Mouse (Mus musculus): ENCODE measurements around the gene Krt9. TPM values are rescaled to one million over a fixed set of nuclear protein-coding genes. Genes with fewer than 3 reads are reported as not detected.
"Not testable (repeated sequence)": the region's sequence is repeated elsewhere in the genome, so short reads cannot be mapped to it uniquely, and the experiment has no call there.

Krt9 gene
- polyA plus RNA-seq (2016; fragmentation: Nextera tagmentation; extraction: Ambion mirVana): not detected in 2 replicates

- WGBS: 37% methylated on average over 9 of the region's 9 CpGs
Observed at GRCm38 (mm10) chr11:100192992-100193391, at the start of gene Krt9. Krt9 (minus strand) TSS chr11:100193246.

DNA sequence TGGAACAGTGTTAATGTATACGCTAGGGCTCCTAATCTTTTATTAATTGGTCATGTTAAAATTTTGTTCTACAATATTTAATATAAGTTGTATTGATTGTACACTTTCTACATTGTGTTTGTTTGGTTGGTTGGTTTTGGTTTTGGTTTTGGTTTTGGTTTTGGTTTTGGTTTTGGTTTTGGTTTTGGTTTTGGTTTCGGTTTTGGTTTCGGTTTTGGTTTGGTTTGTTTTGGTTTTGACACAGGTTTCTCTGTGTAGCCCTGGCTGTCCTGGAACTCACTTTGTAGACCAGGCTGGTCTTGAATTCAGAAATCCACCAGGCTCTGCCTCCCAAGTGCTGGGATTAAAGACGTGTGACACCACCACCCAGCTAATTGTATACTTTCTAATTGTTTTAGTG is 47.2 kb upstream of the Krt9 start:
- H3K36me3 ChIP-seq; H3K4me3 ChIP-seq; H3K27ac ChIP-seq; H3K4me1 ChIP-seq; DNase-seq (ENCODE audit: low spot score); H3K9me3 ChIP-seq (replicated peaks); H3K27me3 ChIP-seq (ENCODE audit: low read depth, poor library complexity, severe bottlenecking): not testable (repeated sequence)
- 92% methylated on average over 4 of the region's 4 CpGs for WGBS

More at GRCm38 (mm10) chr11:100192992-100193391, at the start of gene Krt9:
- Histone ChIP-seq H3K27ac (no peak within 1 kb of the TSS), H3K4me1 (peaks cover 6% of the 10 kb centered on the region; the same call in 1 of the 2 replicates), H3K36me3 (no peaks in the 10 kb centered on the region), H3K27me3 (ENCODE audit: low read depth, poor library complexity, severe bottlenecking) (no peaks in the 10 kb centered on the region), H3K4me3 (no peak within 1 kb of the TSS), H3K9me3 (replicated peaks) (no peaks in the 10 kb centered on the region)
- DNase-seq (ENCODE audit: low spot score): no peak

GRCm38 (mm10) chr11:100221741-100222140 is 28.7 kb upstream of the Krt9 start:
- no peaks in the 10 kb centered on the region for H3K4me1 ChIP-seq
- no peaks in the 10 kb centered on the region for H3K36me3 ChIP-seq
- H3K9me3 ChIP-seq (replicated peaks): no peaks in the 10 kb centered on the region; the same call in 1 of the 2 replicates
- no peak for DNase-seq (ENCODE audit: low spot score)
- no peaks in the 10 kb centered on the region for H3K27me3 ChIP-seq (ENCODE audit: low read depth, poor library complexity, severe bottlenecking)
- WGBS: 88% methylated on average over 8 of the region's 8 CpGs
- H3K4me3 ChIP-seq: no peak overlapping the region
- no peak overlapping the region for H3K27ac ChIP-seq

GRCm38 (mm10) chr11:100219304-100219703 is 26.3 kb upstream of the Krt9 start:
- 89% methylated on average over 4 of the region's 4 CpGs for WGBS

GRCm38 (mm10) chr11:100208542-100208941 is 15.5 kb upstream of the Krt9 start:
- DNase-seq (ENCODE audit: low spot score): no peak
- Histone ChIP-seq H3K4me3 (no peak overlapping the region), H3K27ac (no peak overlapping the region), H3K36me3 (no peaks in the 10 kb centered on the region), H3K4me1 (no peaks in the 10 kb centered on the region), H3K27me3 (ENCODE audit: low read depth, poor library complexity, severe bottlenecking) (no peaks in the 10 kb centered on the region), H3K9me3 (replicated peaks) (no peaks in the 10 kb centered on the region)
- 60% methylated on average over 6 of the region's 6 CpGs for WGBS

More at GRCm38 (mm10) chr11:100219304-100219703, 26.3 kb upstream of the Krt9 start:
- Histone ChIP-seq H3K9me3 (replicated peaks) (no peaks in the 10 kb centered on the region), H3K36me3 (no peaks in the 10 kb centered on the region), H3K27me3 (ENCODE audit: low read depth, poor library complexity, severe bottlenecking) (no peaks in the 10 kb centered on the region), H3K27ac (no peak overlapping the region), H3K4me1 (no peaks in the 10 kb centered on the region), H3K4me3 (no peak overlapping the region)
- no peak for DNase-seq (ENCODE audit: low spot score)

GRCm38 (mm10) chr11:100207498-100207897 is 14.5 kb upstream of the Krt9 start, which contains the start of gene Krt14:
Krt14 (minus strand) TSS chr11:100207548.
- no peaks in the 10 kb centered on the region for H3K27me3 ChIP-seq (ENCODE audit: low read depth, poor library complexity, severe bottlenecking)
- no peak within 1 kb of the TSS for H3K27ac ChIP-seq
- no peaks in the 10 kb centered on the region for H3K9me3 ChIP-seq (replicated peaks)
- no peaks in the 10 kb centered on the region for H3K36me3 ChIP-seq
- H3K4me1 ChIP-seq: no peaks in the 10 kb centered on the region
- no peak for DNase-seq (ENCODE audit: low spot score)
- no peak within 1 kb of the TSS for H3K4me3 ChIP-seq
- 95% methylated on average over 8 of the region's 8 CpGs for WGBS

- H3K27ac ChIP-seq: no peak overlapping the region
- H3K4me1 ChIP-seq: no peaks in the 10 kb centered on the region
- H3K4me3 ChIP-seq: no peak overlapping the region
- peak; percentile 69 for DNase-seq (ENCODE audit: low spot score)
- 21% methylated on average over 6 of the region's 6 CpGs for WGBS
- H3K9me3 ChIP-seq (replicated peaks): no peaks in the 10 kb centered on the region
- no peaks in the 10 kb centered on the region for H3K36me3 ChIP-seq
- no peaks in the 10 kb centered on the region for H3K27me3 ChIP-seq (ENCODE audit: low read depth, poor library complexity, severe bottlenecking)
Observed at GRCm38 (mm10) chr11:100203448-100203847, 10.4 kb upstream of the Krt9 start.

DNA sequence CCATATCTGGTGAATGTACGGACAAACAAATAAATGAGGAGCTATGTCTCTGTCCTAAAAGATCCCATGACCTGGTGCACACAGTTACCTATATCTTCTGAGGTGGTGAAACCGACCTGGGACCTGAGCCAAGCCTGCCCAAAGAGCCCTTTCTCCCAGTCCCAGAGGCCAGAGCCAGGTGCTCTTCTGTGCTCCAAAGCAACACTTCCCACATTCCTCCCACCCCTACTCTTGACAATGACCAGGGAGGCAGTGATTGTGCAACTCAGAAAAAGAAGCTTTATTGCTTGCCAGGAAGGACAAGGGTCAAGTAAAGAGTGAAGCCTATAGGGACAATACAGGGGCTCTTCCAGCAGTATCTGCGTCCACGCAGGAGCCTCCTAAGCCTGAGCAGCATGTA is 9.9 kb upstream of the Krt9 start:
- no peaks in the 10 kb centered on the region for H3K36me3 ChIP-seq
- no peak overlapping the region for H3K27ac ChIP-seq
- no peak overlapping the region for H3K4me3 ChIP-seq
- H3K27me3 ChIP-seq (ENCODE audit: low read depth, poor library complexity, severe bottlenecking): no peaks in the 10 kb centered on the region
- 81% methylated on average over 4 of the region's 4 CpGs for WGBS
- no peaks in the 10 kb centered on the region for H3K9me3 ChIP-seq (replicated peaks)
- DNase-seq (ENCODE audit: low spot score): no peak
- H3K4me1 ChIP-seq: no peaks in the 10 kb centered on the region

- 46% methylated on average over 8 of the region's 8 CpGs for WGBS
- H3K27ac ChIP-seq: no peak overlapping the region
- H3K27me3 ChIP-seq (ENCODE audit: low read depth, poor library complexity, severe bottlenecking): no peaks in the 10 kb centered on the region
- no peak overlapping the region for H3K4me3 ChIP-seq
- no peaks in the 10 kb centered on the region for H3K36me3 ChIP-seq
- no peaks in the 10 kb centered on the region for H3K9me3 ChIP-seq (replicated peaks)
- H3K4me1 ChIP-seq: no peaks in the 10 kb centered on the region
- peak; percentile 51 for DNase-seq (ENCODE audit: low spot score)
Observed at GRCm38 (mm10) chr11:100200104-100200820, 7.2 kb upstream of the Krt9 start.

DNA sequence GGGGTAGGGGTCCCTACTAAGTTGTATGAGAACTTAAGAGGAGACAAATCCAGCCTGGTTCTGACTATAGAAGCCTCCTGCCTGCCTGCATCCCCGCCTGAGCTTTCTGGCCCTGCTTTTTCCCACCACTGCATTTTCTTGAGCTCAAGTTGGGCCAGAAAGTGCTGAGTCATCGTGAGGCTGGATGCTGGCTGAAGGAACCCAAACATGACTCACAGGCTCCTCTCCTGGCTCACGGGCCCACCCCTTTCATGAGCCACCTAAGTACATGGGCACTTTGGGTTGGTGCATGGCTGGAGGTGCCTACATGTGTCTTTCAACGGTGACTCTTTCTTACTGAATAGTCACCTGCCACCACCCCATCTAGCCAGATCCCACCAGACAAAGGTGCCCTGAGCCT is 5.6 kb upstream of the Krt9 start:
- Histone ChIP-seq H3K27ac (no peak overlapping the region), H3K27me3 (ENCODE audit: low read depth, poor library complexity, severe bottlenecking) (no peaks in the 10 kb centered on the region), H3K36me3 (no peaks in the 10 kb centered on the region), H3K4me3 (no peak overlapping the region), H3K4me1 (no peaks in the 10 kb centered on the region), H3K9me3 (replicated peaks) (no peaks in the 10 kb centered on the region)
- DNase-seq (ENCODE audit: low spot score): no peak
- WGBS: 70% methylated on average over 4 of the region's 4 CpGs

DNA sequence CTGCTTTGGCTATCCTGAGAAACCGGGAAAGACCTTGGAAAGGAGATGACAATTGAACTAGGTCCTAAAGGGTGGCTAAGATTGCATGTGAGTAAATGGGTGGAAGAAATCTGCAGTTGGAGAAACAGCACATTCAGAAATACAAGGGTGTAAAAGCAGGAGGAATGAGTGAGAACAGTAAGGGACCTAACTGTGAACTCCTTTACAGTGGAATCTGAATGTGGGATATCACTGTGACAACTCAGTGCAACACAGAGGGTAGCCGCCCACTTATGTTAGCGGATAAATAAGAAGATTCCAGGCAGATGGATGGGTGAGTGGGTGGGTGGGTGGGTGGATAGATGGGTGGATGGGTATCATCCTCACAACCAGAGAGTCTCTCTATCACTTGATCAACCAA is 1.2 kb downstream of the Krt9 start:
- H3K27me3 ChIP-seq (ENCODE audit: low read depth, poor library complexity, severe bottlenecking): no peaks in the 10 kb centered on the region
- no peaks in the 10 kb centered on the region for H3K9me3 ChIP-seq (replicated peaks)
- peaks cover 6% of the 10 kb centered on the region; the same call in 1 of the 2 replicates for H3K4me1 ChIP-seq
- H3K27ac ChIP-seq: no peak overlapping the region
- DNase-seq (ENCODE audit: low spot score): no peak
- H3K36me3 ChIP-seq: no peaks in the 10 kb centered on the region
- no peak overlapping the region for H3K4me3 ChIP-seq
- 95% methylated on average over 3 of the region's 3 CpGs for WGBS

GRCm38 (mm10) chr11:100186736-100187135 is 6.3 kb downstream of the Krt9 start:
- no peak overlapping the region for H3K27ac ChIP-seq
- no peaks in the 10 kb centered on the region for H3K27me3 ChIP-seq (ENCODE audit: low read depth, poor library complexity, severe bottlenecking)
- H3K9me3 ChIP-seq (replicated peaks): no peaks in the 10 kb centered on the region
- no peak overlapping the region for H3K4me3 ChIP-seq
- no peak for DNase-seq (ENCODE audit: low spot score)
- 92% methylated on average over 8 of the region's 8 CpGs for WGBS
- H3K4me1 ChIP-seq: no peaks in the 10 kb centered on the region
- H3K36me3 ChIP-seq: no peaks in the 10 kb centered on the region

DNA sequence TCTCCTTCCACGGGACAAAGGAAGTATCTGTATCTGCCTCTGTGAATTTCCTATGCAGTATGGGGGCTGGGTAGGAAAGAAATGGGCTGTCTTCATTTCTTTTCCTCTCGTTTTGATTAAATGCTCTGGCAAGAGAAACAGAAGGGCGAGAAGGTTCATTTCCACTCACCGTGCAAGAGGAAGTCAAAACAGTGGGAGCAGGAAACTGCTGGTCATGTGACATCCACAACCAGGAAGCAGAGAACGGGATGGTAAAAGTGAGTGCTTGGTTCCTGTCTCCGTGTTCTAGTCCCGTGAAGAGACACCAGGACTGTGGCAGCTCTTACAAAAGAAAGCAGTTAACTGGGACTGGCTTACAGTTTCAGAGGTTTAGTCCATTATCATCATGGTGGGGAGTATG is 11.3 kb downstream of the Krt9 start:
- Histone ChIP-seq H3K4me3 (no peak overlapping the region), H3K27ac (no peak overlapping the region), H3K36me3 (no peaks in the 10 kb centered on the region), H3K4me1 (no peaks in the 10 kb centered on the region), H3K27me3 (ENCODE audit: low read depth, poor library complexity, severe bottlenecking) (no peaks in the 10 kb centered on the region), H3K9me3 (replicated peaks) (no peaks in the 10 kb centered on the region)
- DNase-seq (ENCODE audit: low spot score): no peak
- 83% methylated on average over 7 of the region's 7 CpGs for WGBS

- Histone ChIP-seq H3K36me3 (no peaks in the 10 kb centered on the region), H3K4me1 (no peaks in the 10 kb centered on the region), H3K27me3 (ENCODE audit: low read depth, poor library complexity, severe bottlenecking) (no peaks in the 10 kb centered on the region), H3K9me3 (replicated peaks) (no peaks in the 10 kb centered on the region), H3K27ac (no peak overlapping the region), H3K4me3 (no peak overlapping the region)
- 89% methylated on average over 3 of the region's 3 CpGs for WGBS
- no peak for DNase-seq (ENCODE audit: low spot score)
Observed at GRCm38 (mm10) chr11:100179260-100179659, 13.8 kb downstream of the Krt9 start.
